Mouse (Mus musculus) inflammation-experienced regulatory T-cells (primary cell): ENCODE results near the gene Otub2. TPM values are rescaled to one million over a fixed set of nuclear protein-coding genes. Genes with fewer than 3 reads are reported as not detected.

Experiments
- polyA plus RNA-seq, 2 experiments: library from polyadenylated mRNA; unstranded; fragments of 100-300 nt; shearing (Covaris generic); gene quantifications; one replicate each; pipeline ENCODE4 v1.2.1; 2017

Otub2 gene
- 1 to 10 TPM; 2.9 to 8.3 TPM for polyA plus RNA-seq

GRCm38 (mm10) chr12:103388505-103389347 lies at the start of gene Otub2:
Gene Otub2, plus strand, starts transcription at chr12:103388682.

GRCm38 (mm10) chr12:103355746-103356414 lies 32.6 kb upstream of the Otub2 start, which contains the start of gene Asb2:
Gene Asb2, minus strand, starts transcription at chr12:103356001.

GRCm38 (mm10) chr12:103407720-103408119 lies 19.2 kb downstream of the Otub2 start, which contains the start of gene 9330161L09Rik:
Gene 9330161L09Rik, minus strand, starts transcription at chr12:103407820.

GRCm38 (mm10) chr12:103425729-103426470 lies 37.4 kb downstream of the Otub2 start, which contains the start of gene Ddx24:
Gene Ddx24, minus strand, starts transcription at chr12:103425830.

GRCm38 (mm10) chr12:103433986-103434731 lies 45.7 kb downstream of the Otub2 start, which contains the start of gene Ifi27:
Gene Ifi27, plus strand, starts transcription at chr12:103434211.

GRCm38 (mm10) chr12:103443524-103443923 lies 55.0 kb downstream of the Otub2 start, which contains the start of gene Ifi27l2a:
Gene Ifi27l2a, minus strand, starts transcription at chr12:103443680.

Other genes with a start within 250 kb of the Otub2 start
- gene Prima1, start 146.5 kb upstream of the Otub2 start, polyA plus RNA-seq = not detected
- not detected for gene Fam181a, start 77.7 kb upstream of the Otub2 start, polyA plus RNA-seq
- 10 to 100 TPM; 28.6 to 46.9 TPM for gene Asb2, start 32.7 kb upstream of the Otub2 start, polyA plus RNA-seq
- 1 to 10 TPM; 1.4 to 1.9 TPM for gene 9330161L09Rik, start 19.1 kb downstream of the Otub2 start, polyA plus RNA-seq
- gene Ddx24, start 37.1 kb downstream of the Otub2 start, polyA plus RNA-seq = 100 to 1,000 TPM; 175 to 176 TPM
- 100 to 1,000 TPM; 333 to 416 TPM for gene Ifi27, start 45.5 kb downstream of the Otub2 start, polyA plus RNA-seq
- gene Ifi27l2a, start 55.0 kb downstream of the Otub2 start, polyA plus RNA-seq = 1,000 to 10,000 TPM in 1 of 2 experiments, 100 to 1,000 TPM in 1; 502 to 1,133 TPM
- 1 to 10 TPM in 1 of 2 experiments, not detected in 1; 1.6 TPM for gene Ifi27l2b, start 68.5 kb downstream of the Otub2 start, polyA plus RNA-seq
- gene Ppp4r4, start 143.6 kb downstream of the Otub2 start, polyA plus RNA-seq = under 1 TPM in 1 of 2 experiments, not detected in 1; 0.33 TPM
- gene Serpina10, start 242.8 kb downstream of the Otub2 start, polyA plus RNA-seq = under 1 TPM in 1 of 2 experiments, not detected in 1; 0.14 TPM